Mouse (Mus musculus) heart, adult 8-10 months (tissue): ENCODE results near the gene Ccdc87. TPM values are rescaled to one million over a fixed set of nuclear protein-coding genes. Genes with fewer than 3 reads are reported as not detected.

Experiments used
- total RNA-seq, 4 experiments: library from RNA; stranded (reverse); gene quantifications; 2 replicates each; pipeline ENCODE4 v1.2.4; 2022

Gene Ccdc87
- total RNA-seq, 4 experiments from 2014 or later: 0.09 to 0.14 TPM; not detected in 2

Other genes with a start within 250 kb of the Ccdc87 start
- gene Lrfn4, start 223.7 kb upstream of the Ccdc87 start, total RNA-seq: 1 to 10 TPM; 5.7 to 7.8 (median 7.1) TPM
- gene Rce1, start 213.7 kb upstream of the Ccdc87 start, total RNA-seq: 1 to 10 TPM; 6.9 to 9.2 (median 8.0) TPM
- not detected for gene Gm960, start 140.7 kb upstream of the Ccdc87 start, total RNA-seq
- under 1 TPM; 0.22 to 0.91 (median 0.50) TPM for gene Sptbn2, start 128.2 kb upstream of the Ccdc87 start, total RNA-seq
- gene Rbm4b, start 82.9 kb upstream of the Ccdc87 start, total RNA-seq: 1 to 10 TPM; 5.4 to 8.1 (median 6.3) TPM
- 10 to 100 TPM; 38.2 to 44.5 (median 43.4) TPM for gene Rbm4, start 45.5 kb upstream of the Ccdc87 start, total RNA-seq
- 10 to 100 TPM; 10.8 to 23.0 (median 16.2) TPM for gene Gm21992, start 27.8 kb upstream of the Ccdc87 start, total RNA-seq
- gene Rbm14, start 27.7 kb upstream of the Ccdc87 start, total RNA-seq: 10 to 100 TPM; 16.4 to 23.3 (median 17.3) TPM
- gene Ccs, start within 50 bp of the Ccdc87 start, total RNA-seq: 10 to 100 TPM; 22.2 to 32.1 (median 28.6) TPM
- 10 to 100 TPM; 77.7 to 86.2 (median 81.6) TPM for gene Ctsf, start 15.8 kb downstream of the Ccdc87 start, total RNA-seq
- gene Actn3, start 38.5 kb downstream of the Ccdc87 start, total RNA-seq: 1 to 10 TPM; 2.0 to 4.3 (median 2.6) TPM
- gene Zdhhc24, start 39.3 kb downstream of the Ccdc87 start, total RNA-seq: 1 to 10 TPM; 2.8 to 4.2 (median 3.4) TPM
- gene Bbs1, start 67.3 kb downstream of the Ccdc87 start, total RNA-seq: 1 to 10 TPM; 2.6 to 3.2 (median 2.9) TPM
- gene Dpp3, start 88.9 kb downstream of the Ccdc87 start, total RNA-seq: 10 to 100 TPM; 17.0 to 20.0 (median 18.3) TPM
- 1 to 10 TPM; 3.8 to 7.6 (median 5.2) TPM for gene Peli3, start 103.8 kb downstream of the Ccdc87 start, total RNA-seq
- gene Mrpl11, start 122.8 kb downstream of the Ccdc87 start, total RNA-seq: 10 to 100 TPM; 62.8 to 74.0 (median 69.9) TPM
- gene Npas4, start 150.9 kb downstream of the Ccdc87 start, total RNA-seq: under 1 TPM in 1 of 4 experiments, not detected in 3; 0.08 TPM
- gene Slc29a2, start 184.5 kb downstream of the Ccdc87 start, total RNA-seq: 10 to 100 TPM in 2 of 4 experiments, 1 to 10 TPM in 2; 8.8 to 11.9 (median 10.6) TPM
- 10 to 100 TPM; 45.0 to 47.2 (median 45.6) TPM for gene B4gat1, start 199.5 kb downstream of the Ccdc87 start, total RNA-seq
- 1 to 10 TPM; 2.4 to 3.4 (median 2.6) TPM for gene AC124502.3, start 199.5 kb downstream of the Ccdc87 start, total RNA-seq
- gene Brms1, start 202.0 kb downstream of the Ccdc87 start, total RNA-seq: 10 to 100 TPM; 13.0 to 17.6 (median 15.6) TPM
- gene Rin1, start 211.1 kb downstream of the Ccdc87 start, total RNA-seq: 1 to 10 TPM in 3 of 4 experiments, under 1 TPM in 1; 0.79 to 2.6 (median 2.0) TPM
- 1 to 10 TPM; 6.8 to 9.3 (median 8.7) TPM for gene Cd248, start 228.7 kb downstream of the Ccdc87 start, total RNA-seq
- gene Tmem151a, start 246.2 kb downstream of the Ccdc87 start, total RNA-seq: 1 to 10 TPM; 2.1 to 3.9 (median 3.2) TPM
- gene Yif1a, start 249.2 kb downstream of the Ccdc87 start, total RNA-seq: 100 to 1,000 TPM; 104 to 113 (median 111) TPM